Mouse (Mus musculus) ovary, postnatal 10 days (tissue): ENCODE results near the gene Clybl.

ENCODE experiments used
- DNase-seq: peaks from one replicate; pipeline ENCODE4 v3.0.0; 2022; ENCODE audit warnings: low spot score

Gene Clybl

DNA sequence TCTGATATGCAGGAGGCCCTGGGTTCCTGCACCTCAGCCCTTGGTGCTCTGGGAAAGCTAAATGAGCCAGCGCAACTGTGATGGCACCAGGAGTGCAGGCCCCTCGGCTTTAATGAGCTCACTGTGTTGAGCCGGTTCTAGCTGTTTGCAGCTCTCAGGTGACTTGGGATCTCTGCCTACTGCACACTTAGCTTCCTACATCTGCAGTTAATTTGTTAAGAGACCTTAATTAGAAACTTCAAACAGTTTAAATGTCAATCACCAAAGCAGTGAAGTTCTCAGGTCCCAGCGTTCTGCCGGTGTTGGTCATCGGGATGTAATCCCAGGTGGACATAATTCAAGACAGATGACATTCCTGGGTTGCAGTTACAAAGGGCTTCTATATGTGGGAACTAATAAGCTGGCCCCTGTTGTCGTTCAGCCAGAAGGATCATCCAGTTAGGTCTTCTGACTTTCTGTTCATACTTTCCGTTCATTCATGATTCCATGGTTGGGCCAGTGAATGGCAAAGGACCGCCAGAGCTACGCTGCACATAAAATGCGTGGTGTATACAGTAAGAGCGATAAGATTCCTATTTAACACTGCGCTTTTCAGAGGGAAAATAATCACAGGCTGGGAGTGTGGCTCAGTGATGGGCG lies 18.9 kb downstream of the Clybl start:
- no peak for DNase-seq

DNA sequence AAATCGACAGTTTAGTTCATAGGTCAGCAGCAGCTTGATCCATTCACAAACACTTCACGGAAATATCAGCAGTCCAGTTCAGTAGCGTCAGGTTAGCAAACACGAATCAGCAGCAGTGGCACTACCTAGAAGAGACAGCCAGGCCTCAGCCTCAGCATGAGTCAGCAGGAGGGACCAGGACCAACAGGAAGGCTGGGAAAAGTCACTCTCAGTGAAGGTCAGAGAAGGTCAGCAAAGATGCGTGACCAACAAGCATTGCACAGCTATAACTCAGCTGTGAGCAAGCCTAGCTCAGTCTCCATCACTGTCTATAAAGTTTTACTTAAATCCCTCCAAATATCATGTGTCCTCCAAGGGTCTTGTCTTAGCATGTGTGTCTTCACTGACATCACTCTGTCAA lies 27.7 kb downstream of the Clybl start:
- no peak for DNase-seq

DNA sequence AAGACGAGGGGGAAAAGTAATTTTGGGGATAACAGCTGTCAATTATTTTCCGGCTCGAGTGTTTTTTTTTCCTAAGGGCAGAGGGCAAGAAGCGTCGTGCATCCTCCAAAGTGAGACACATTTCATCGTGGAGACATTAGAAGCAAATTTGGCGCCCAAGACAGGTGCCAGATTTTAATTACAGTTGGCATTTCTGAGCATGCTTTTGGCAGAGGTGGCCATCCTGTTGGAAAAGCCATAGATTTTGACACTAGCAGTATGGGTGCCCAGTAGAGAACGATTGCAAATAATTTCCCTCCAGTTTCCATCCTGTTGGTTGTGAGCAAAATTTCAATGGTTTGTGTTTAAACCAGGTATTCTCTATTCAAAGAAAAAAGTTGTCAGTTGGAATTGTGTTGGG lies 32.1 kb downstream of the Clybl start:
- DNase-seq = no peak

DNA sequence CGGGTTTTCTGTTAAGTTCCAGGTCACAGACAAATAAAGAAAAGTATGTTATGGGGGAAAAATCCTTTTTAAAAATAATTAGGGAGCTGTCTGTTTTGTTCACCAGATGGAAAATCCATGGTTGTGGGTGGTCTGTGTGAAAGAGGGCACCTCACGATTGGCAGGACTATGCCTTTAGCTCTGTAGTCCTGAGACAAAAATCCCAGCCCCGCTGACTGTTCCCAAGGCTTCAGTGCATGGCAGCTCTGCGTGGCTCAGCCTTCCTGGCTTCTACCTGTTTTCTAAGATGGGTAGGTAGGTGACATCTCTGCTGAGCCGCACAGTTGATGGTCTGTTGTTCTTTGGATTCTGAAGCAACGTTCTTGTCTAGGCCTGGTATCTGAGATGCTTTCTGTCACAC lies 32.6 kb downstream of the Clybl start:
- DNase-seq = no peak

DNA sequence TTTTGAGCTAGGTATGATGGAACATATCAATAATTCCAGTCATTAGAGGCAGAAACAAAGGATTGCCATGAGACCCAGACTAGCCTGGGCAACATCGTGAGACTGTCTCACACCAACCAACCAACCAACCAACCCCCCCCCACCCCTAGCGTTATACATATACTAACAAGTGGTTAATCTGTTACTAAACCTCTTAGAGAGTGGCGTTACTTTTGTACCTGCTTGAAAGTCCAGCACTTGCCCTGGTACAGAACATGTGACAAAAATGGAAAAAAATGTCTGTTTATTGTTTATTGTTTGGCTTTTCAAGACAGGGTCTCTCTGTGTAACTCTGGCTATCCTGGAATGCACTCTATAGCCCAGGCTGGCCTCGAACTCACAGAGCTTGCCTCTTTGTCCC lies 35.7 kb downstream of the Clybl start:
- DNase-seq = no peak

DNA sequence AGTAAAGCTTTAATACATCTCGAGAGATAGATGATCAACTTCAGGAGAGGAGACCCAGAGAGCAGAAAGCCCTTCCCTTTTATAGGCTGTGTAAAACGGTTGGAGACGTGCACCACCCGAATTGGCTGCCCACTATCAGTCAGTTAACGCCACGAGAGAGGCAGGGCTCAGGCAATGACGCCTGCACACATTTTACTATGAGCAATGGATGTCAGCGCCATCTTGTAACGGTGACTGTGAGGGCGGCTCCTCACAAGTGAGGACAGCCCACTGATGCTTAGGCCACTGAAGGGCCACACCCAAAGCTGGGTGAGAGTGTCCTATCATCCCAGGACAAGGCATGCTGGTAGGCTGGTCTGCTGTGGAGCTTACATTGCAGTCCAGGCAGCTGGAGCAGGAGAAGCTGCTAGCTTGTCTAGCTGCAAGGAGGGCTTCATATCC lies 41.5 kb downstream of the Clybl start:
- no peak for DNase-seq

DNA sequence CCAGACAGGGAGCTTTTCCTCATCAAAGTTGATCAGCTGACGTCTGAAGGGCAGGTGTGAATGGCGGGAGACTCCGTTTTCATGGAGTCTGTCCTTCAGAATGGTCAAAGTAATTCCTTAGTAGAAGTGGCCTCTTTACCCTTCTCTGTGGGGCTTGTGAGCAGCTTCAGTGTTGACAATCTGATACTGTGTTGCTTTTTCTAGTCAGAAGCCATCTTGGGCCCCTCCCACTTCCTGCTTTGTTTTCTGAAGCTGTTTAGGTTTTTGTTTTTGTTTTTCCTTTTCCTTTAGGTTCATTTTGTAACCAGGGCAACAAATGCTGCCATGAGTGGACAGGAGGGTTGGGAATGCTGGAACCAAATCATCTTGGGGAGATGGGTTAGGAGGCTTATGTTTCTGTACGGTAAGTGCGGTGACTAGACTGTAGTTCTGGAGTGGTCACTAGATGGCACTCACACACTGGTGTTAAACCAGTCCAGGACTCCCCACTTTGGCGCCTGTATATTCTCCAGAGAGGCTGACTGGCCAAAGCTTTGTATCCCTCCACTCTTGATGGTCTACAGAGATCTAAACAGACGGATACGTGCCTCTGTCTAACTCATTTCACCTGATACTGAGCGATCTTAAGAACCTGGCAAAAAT lies 42.1 kb downstream of the Clybl start:
- DNase-seq = peak; percentile 43

DNA sequence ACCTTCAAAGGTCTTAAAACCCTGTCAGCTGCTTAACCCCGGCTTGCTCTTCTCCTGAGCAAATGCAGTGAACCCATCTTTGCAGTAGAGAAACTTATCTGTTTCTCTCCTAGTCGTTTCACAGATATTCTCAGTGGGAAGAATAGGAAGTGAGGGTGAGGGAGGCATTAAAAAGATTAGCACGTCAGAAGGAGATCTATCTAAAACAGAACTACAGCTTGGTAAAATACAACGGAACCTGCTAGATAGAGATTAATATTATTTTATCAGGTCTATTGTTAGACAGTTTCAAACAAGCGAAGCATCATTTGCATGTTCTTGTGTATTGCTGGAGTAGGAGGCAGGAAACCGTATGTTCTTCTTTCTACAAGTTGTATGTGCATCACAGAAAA lies 42.6 kb downstream of the Clybl start:
- DNase-seq = no peak

DNA sequence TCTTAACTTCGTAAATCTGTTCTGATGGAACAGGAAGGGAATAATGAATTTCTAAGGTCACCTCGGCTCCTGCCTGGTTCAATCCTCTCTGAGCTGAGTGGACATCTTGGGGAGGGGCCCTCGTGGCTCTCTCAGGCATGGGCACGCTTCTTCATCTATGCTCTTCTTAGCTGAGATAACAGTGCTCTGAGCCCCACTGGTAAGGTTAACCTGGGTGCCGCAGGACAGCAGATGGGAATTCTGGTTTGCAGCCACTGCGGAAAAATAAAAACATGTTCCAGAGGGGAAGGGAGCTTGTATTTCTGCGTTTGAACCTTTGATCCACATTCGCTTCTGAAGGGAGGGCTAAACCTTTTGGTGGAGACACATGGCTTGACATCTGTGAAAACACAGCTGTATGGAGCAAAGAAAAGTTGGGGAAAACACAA lies 43.0 kb downstream of the Clybl start:
- DNase-seq = no peak

DNA sequence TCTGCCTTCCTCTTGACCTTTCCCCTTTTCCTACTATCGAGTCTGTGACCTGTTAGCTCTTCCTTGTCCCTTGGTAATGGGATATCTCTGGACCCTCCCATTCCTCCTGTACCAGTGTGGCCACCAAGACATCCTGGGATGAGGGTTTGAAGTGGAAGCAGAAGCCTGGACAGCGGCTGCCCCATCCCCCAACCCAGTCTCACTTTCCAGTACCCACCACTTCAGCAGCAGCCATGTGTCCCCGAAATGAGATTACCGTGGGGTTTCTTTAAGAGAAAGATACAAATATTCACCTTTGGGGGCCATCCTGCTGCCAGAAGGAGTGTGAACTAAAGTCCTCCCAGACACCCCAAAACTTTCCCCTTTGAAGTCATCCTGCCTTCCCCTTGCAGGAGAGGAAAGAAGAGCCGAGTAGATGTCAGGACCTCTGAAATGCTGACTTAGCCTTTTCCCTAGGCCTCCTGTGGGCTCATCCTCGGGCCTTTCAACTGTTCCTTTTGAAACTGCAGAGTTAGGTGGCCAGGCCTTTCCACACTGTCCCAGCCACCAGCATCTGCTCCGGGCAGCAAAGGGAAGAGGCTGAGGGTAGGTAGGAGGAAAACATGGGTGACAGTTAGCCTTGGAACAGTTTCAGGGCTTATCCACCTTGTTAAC lies 44.1 kb downstream of the Clybl start:
- no peak for DNase-seq

DNA sequence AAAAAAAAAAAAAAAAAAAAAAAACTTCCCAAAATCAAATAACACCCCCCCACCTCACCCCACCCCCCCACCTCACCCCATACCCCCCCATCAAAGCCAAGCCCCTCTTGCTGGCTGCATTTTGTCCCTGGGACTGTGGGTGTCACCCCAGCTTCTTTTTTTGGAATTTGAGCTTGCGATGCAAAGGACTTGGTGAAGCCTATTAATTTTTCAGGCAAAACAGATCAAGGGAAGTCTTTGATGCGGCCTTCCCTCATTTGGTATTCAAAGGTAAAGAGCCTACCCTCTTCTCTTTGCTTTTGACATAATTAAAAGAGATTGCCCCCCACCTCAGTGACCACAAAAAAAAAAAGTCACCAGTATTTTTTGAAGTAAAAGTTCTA lies 44.6 kb downstream of the Clybl start:
- no peak for DNase-seq

DNA sequence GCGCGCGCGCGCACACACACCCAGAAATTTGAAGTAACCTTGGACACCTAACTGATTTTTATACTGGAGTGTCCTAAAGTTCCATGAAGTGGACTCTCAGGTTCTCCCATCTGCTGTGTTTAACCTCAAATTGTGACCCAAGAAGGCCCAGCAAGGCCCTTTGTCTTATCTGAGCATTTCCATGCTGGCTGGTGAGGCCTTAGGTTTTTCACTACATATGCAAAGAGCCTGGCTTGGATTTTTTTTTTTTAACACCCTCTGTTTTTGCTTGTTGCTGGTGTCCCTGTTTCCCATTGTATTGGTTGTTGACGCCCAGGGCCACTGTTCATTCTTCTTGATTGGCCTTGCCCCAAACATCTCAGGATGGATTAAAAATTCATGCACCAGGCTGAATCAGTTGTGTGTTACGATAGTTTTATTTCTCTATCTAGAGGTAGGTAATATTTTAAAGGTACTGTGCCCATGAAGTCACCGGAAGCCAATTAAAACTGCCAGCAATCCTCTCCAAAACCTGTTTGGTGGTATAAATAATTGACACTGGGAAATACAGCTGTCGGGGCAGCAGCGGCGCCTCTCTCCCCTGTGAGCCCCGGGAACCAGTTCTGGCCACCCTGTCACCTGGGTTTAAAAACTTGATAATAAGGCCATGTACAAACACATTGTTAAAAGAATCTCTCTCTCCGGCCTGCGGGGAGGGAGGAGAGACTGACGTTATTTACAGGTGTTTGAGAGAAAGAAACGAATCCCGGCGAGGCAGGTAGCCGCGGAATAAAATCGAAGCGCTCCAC lies 45.4 kb downstream of the Clybl start:
- no peak for DNase-seq

DNA sequence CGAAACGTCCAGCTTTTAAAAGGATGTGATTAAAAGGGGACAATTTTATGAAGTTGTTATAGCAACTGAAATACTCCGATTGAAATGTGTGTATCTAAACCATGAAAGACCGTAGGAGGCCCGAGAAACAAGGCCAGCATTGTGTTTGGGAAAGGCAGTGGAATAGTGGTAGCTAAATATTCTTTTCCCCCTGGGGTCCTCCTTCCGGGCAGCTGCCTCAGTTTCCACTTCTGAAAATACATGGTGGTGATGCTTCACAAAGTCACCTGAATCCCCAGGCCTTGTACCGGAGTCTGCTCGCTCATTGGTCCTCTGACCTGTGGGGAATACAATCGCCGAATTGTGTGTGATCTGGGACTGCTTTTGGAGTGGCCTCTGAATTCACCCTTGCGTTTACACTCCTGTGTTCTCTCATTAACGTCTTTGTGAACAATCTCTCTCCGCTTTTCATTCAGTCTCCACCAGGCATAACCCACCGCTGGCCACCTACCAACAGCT lies 46.0 kb downstream of the Clybl start:
- no peak for DNase-seq

DNA sequence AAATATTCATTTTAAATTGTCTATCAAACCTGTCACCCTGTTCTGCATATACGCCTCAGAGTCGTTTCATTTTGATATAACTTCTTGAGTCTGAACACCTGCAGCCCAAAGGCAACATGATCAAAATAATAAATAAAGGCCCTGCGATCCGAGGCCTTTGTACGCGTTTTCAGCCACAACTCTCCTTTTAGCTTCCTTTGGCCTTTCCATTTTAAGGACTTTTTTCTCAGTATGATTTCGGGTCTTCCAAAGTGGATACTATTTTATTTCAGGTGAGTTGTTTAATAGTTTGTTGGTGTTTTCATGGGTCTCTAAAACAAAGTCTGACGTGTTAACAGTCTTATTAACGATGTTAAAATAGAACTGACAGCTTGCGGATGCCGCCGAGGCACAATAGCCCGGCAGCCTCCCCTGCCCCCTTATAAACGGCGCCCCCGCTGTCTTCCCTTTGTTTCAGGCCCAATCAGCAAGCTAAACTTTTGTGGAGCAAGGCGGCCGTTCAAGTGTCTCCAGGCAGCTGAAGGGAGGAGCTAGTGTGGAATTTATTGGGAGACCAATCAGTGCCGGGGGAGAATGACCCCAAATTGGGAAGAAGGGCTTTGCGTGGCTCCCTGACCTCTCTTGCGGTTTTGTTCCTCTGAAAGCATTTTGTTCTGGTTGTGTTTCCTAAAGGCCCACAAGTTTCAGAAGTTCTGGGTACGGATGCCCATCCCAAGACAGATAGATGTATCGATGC lies 47.5 kb downstream of the Clybl start:
- DNase-seq = no peak

DNA sequence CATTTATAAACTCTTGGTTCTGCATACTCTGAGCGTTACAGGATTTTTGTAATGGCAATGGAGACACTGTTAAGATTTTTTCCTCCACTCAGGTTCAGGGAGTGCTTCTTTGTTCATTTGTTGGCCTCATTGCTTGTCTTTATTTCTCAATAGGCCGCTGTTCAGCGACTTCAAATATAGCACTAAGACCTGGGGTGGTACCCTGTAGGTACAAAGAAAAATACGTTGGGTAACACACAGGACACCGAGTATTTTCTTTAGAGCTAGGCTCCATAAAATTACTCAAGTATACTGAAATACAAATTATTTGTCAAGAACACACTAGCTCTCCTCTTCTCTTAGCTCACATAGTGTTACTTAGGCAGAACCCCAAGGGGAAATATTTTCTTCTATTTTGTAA lies 48.5 kb downstream of the Clybl start:
- no peak for DNase-seq

DNA sequence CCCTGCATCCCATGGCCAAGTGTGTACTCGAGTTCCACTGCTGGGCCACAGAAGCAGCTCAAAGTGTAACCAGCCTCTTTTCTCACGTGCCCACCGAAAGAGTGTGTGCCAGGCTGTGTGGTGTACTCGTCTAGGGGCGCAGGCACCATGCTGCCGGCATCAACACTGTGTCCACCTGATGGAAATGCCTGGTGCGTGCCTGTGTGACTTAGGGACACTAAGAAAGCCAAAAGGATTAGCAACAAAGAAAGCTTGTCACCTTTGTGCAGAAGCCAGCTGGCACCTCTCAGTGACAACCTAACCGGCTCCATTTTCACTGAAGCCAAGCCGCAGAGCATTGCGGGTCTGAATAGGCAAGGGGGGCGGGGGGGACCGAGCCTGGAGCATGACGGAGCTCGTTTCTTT lies 49.1 kb downstream of the Clybl start:
- no peak for DNase-seq

DNA sequence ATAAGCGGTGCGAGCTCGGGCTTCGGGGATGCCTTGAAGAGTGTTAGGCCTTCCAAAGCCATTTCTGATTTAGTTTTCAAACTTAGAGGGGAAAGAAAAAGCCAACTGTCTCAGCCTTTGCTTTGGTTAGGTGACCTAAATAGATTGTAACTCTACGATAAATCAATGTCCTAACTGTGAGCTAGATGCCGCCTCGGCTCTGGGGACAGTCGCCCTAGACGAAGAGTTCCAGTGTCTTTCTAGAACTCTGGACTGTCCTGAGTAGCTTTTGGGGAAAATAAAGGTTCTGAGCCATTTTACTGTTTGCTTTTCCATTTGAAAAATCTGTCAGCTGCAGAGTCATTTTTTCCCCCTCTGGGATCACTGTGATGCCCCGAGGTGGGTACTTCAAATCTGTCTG lies 49.6 kb downstream of the Clybl start:
- DNase-seq = no peak

DNA sequence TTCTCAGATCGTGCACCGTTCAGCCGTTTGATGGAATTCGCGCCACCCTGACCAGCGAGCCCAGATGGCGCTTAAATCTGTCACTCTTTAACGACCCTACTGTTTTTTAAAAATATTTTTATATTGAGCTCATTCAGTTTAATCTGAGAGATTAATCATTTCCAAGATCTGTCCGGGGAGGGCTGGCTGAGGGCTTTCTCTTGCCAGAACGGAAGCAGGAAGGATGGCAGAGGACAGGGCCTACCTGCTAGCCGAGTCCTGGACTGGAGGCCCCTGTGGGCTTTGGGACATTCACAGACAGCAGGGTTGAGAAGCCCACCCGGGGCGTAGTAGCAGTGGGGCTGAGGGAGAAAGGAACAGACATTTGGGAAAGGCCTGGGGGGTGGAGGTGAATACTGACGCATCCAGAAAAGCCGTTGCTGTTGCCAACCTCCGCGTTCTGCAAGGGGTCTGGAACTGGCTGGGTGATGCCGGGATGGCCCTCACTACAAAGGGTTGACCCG lies 51.8 kb downstream of the Clybl start:
- DNase-seq = no peak

DNA sequence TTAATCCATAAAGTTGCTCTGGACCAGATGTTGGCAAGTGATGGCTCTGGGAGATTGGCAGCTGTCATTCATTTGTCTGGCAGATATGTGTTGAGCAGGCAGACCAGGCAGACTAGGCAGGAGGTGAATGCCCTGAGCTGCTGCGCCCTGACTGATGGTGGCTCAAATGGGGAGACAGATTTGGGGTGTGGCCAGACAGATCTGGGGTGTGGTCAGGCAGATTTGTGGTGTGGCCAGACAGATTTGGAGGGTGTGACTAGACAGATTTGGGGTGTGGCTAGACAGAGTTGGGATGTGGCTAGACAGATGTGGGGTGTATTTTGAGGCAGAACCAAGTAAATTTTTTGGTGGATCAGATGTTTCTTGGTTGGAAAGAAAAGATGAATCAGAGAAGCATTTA lies 62.4 kb downstream of the Clybl start:
- DNase-seq = no peak

DNA sequence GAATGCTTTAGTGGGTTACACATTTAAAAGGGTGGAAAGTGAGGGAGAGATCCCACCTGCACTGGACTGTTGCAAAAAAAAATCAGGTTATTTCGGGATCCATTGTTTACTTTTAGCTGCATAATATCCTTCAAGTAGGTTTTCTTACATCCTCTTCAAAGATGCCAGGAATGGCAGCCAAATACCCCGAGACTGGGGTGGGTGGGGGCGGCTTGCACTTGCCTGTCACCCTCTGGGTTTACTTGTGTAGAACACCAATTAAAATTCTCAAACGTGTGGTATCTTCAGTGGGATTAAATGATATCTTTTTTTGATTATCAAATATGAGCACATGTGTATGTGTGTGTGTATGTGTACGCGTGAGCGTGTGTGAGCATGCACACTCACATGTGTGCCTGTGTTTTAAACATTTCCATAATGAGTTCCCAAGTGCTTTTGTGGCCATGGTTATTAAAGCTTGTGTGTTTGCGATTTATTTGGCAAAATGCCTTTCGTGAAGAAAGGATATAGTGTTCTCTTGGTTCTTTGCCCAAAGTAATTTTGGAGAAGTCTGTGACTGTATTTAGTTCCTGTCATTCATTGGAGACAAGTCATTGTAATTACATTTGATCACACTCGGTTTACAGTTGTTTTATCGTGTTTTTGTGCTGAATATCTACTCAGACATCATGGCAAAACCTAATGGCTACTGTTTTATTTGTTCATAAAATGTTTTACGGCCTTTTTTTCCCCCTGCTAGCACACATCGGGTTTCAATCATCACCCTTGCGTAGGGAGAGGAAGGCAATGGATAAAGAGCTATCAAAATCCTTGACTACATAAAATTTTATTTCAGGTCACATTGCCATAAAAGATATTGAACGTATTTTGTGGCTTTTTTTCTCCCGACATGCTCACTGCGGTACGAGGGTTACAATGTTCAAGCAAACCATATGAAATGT lies 65.7 kb downstream of the Clybl start:
- no peak for DNase-seq

DNA sequence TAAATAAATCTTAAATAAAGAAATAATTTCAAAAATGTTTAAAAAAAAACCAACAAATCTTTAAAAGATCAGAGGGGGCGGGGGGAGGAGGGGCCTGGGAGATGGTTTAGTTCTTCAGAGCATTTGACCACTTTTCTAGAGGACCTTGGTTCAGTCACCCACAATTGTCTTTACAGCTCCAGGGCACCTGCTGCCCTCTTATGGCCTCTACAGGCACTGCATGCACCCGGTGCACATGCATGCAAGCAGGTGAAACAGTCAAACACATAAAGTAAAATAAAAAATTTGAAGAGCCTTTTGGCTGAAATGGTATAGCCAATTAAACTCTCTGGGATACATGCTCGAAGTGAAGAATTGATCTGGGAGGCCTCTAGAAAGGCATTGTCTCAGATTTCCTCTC lies 67.6 kb downstream of the Clybl start:
- DNase-seq = no peak
